Mouse (Mus musculus) forebrain, embryonic 16.5 days (tissue): ENCODE measurements at regions not wholly inside any gene's neighbourhood (a gene's known extent, or its start where the extent isn't known, plus 50 kb on each side); places are given as distances from the start of the nearest gene placed in this dataset.

Experiments used
- ATAC-seq: fragments of 200-750 bp; cut with Nextera tagmentation; 2 replicates; pipeline ENCODE4 v1.8.0; 2017; ENCODE audit warnings: mild to moderate bottlenecking, moderate library complexity
- H3K27ac ChIP-seq: fragments of 300-500 bp; sonication (generic); 2 replicates; pipeline ENCODE4 v1.5.1; 2014; ENCODE audit warnings: low read length, control low read depth
- H3K27me3 ChIP-seq: fragments of 300-500 bp; sonication (generic); replicated peaks from 2 replicates; pipeline ENCODE4 v1.6.1; 2014; ENCODE audit warnings: low read length; ENCODE audit not compliant: control insufficient read depth, insufficient read depth
- H3K36me3 ChIP-seq: fragments of 300-500 bp; sonication (generic); 2 replicates; pipeline ENCODE4 v1.6.1; 2014; ENCODE audit not compliant: control insufficient read depth, insufficient read depth
- H3K4me1 ChIP-seq: fragments of 300-500 bp; sonication (generic); replicated peaks from 2 replicates; pipeline ENCODE4 v1.6.1; 2014; ENCODE audit warnings: low read length; ENCODE audit not compliant: control insufficient read depth, insufficient read depth
- H3K4me2 ChIP-seq: fragments of 300-500 bp; sonication (generic); 2 replicates; pipeline ENCODE4 v1.6.1; 2014; ENCODE audit warnings: mild to moderate bottlenecking, low read length, control low read depth
- H3K4me3 ChIP-seq: fragments of 300-500 bp; sonication (generic); replicated peaks from 2 replicates; pipeline ENCODE4 v1.5.1; 2014; ENCODE audit warnings: mild to moderate bottlenecking, low read length, control low read depth
- H3K9ac ChIP-seq: fragments of 300-500 bp; sonication (generic); replicated peaks from 2 replicates; pipeline ENCODE4 v1.6.1; 2014; ENCODE audit warnings: low read depth, low read length, control low read depth
- H3K9me3 ChIP-seq: fragments of 300-500 bp; sonication (generic); 2 replicates; pipeline ENCODE4 v1.6.1; 2016; ENCODE audit warnings: low read length; ENCODE audit not compliant: control insufficient read depth
- WGBS: fragments of 180-500 bp; shearing (Covaris S2); extraction: QIAGEN DNeasy Blood & Tissue Kit; methylation state at CpG from one replicate; pipeline ENCODE4 v1.1.7; 2014; 5-methylcytosine and 5-hydroxymethylcytosine counted together

DNA sequence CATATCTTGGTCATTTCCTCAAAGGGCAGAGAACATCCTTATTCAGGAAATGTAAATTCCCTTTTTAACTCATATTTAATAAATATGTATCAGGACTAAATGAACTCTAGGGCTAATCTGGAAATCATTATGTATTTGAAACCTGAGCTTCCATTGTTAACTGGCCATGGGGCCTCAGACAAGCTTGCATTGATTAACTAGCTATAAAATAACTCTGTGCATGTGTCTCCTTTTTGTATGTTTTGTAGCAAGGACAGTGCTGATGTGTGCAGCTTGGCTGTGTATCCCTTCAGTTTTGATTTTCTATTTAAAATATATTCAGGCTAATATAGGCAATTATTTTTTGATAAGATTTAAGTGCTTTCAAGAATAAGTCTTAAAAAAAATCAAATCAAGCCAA, 574.1 kb downstream of the Ncam2 start:
- Histone ChIP-seq H3K27me3 (no peaks in the 10 kb centered on the region), H3K9me3 (no peaks in the 10 kb centered on the region), H3K36me3 (no peaks in the 10 kb centered on the region), H3K4me3 (no peak overlapping the region), H3K9ac (no peak overlapping the region), H3K27ac (no peak overlapping the region), H3K4me2 (no peak overlapping the region), H3K4me1 (no peaks in the 10 kb centered on the region)
- no peak for ATAC-seq

DNA sequence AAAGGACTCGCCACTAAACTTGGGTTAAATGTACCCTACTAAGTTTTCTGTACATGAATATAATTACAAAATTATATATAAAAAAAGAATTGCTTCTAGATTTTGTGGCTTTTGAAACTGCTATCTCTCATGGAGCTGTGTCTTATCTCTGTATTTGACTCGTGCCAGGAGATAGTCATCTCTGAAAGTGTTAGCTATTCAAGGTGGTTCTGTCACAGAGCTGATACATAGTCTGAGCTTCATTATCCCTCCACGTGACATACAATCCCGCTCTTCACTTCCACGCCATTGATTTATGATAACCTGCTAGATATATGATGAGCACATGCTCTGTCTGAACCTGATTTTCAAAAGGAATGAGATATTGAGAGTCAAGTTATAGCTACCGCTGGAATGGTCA, 593.5 kb downstream of the Ncam2 start:
- ATAC-seq: no peak

DNA sequence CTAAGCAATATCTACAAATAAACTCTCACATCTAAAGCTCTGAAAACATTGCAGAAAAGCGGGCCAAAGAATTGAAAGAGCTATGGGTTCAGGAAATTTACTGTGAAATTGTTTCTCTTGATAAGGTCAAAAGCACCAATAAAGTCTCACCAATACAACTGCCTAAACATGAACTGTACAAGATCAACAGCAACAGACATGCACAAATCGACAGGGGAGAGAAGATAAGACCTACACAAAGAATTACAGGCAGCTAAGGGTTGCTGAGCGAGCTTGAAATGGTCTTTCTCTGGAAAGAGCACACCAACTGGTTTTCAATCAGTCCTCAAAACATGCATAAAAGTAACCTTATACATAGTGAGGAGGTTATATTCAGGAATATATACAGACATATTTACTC, 616.4 kb downstream of the Ncam2 start:
- 83% methylated on average over 3 of the region's 3 CpGs for WGBS
- Histone ChIP-seq H3K4me3 (no peak overlapping the region), H3K27ac (no peak overlapping the region), H3K27me3 (no peaks in the 10 kb centered on the region), H3K9me3 (no peaks in the 10 kb centered on the region), H3K4me1 (no peaks in the 10 kb centered on the region), H3K9ac (no peak overlapping the region), H3K36me3 (no peaks in the 10 kb centered on the region), H3K4me2 (no peak overlapping the region)
- no peak for ATAC-seq

More for the DNA sequence above, 593.5 kb downstream of the Ncam2 start:
- Histone ChIP-seq H3K9me3 (no peaks in the 10 kb centered on the region), H3K36me3 (no peaks in the 10 kb centered on the region), H3K27me3 (no peaks in the 10 kb centered on the region), H3K4me2 (no peak overlapping the region), H3K27ac (no peak overlapping the region), H3K4me3 (no peak overlapping the region), H3K9ac (no peak overlapping the region), H3K4me1 (no peaks in the 10 kb centered on the region)
- 91% methylated on average over 6 of the region's 6 CpGs for whole genome bisulfite sequencing

- no peak overlapping the region for H3K27ac ChIP-seq
- H3K4me3 ChIP-seq: no peak overlapping the region
- no peak overlapping the region for H3K4me2 ChIP-seq
- 81% methylated on average over 1 of the region's 1 CpGs for WGBS
- ATAC-seq: peak; percentile 70
- H3K4me1 ChIP-seq: no peaks in the 10 kb centered on the region
- no peak overlapping the region for H3K9ac ChIP-seq
- no peaks in the 10 kb centered on the region for H3K36me3 ChIP-seq
- H3K27me3 ChIP-seq: no peaks in the 10 kb centered on the region
- H3K9me3 ChIP-seq: no peaks in the 10 kb centered on the region
These were observed 638.1 kb downstream of the Ncam2 start for GRCm38 (mm10) chr16:81838625-81839024.

DNA sequence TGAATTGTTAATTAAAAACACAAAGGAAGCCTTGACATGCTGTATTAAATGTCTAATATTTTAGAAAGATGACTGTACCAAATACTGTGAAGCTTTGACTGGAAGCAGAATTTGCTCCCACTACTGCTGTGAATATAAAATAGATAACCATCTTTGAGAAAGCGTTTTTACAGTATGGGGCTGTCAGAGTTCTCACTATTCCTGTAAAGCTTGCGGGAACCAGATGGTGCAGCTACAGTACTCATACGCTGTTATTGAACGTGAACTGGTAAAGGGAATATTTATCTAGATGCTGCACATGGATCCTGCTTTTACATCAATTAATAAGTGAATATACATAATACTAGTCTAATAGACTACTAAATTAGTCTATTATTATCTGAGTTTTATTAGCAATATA, 679.2 kb downstream of the Ncam2 start:
- H3K4me3 ChIP-seq: no peak overlapping the region
- peak; percentile 93 for ATAC-seq
- 72% methylated on average over 4 of the region's 4 CpGs for WGBS
- no peaks in the 10 kb centered on the region for H3K4me1 ChIP-seq
- H3K27ac ChIP-seq: no peak overlapping the region
- no peaks in the 10 kb centered on the region for H3K9me3 ChIP-seq
- H3K4me2 ChIP-seq: no peak overlapping the region
- no peak overlapping the region for H3K9ac ChIP-seq
- no peaks in the 10 kb centered on the region for H3K36me3 ChIP-seq
- no peaks in the 10 kb centered on the region for H3K27me3 ChIP-seq
